Mouse (Mus musculus) skeletal muscle tissue, adult 2 months (tissue): ENCODE measurements at regions not wholly inside any gene's neighbourhood (a gene's known extent, or its start where the extent isn't known, plus 50 kb on each side); places are given as distances from the start of the nearest gene placed in this dataset.

Experiments used
- DNase-seq: peaks from one replicate; pipeline ENCODE4 v3.0.0-alpha.2; 2012; ENCODE audit warnings: low read depth, low spot score

DNA sequence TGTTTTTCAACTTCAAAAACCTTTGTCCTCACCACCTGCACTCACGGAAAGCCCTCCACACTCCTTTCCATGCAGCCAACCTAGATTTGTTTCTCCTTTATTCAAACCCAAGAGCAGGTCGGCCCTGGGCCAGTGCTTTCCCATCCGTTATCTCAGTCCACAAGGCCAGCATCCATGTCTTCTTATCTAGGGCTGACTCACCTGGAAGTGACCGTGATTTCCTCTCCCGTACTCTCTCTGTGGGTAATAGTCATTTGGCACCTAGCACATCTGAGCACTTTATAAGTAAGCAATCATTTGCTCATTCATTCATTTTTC, 106.2 kb downstream of the Rassf10 start:
- no peak for DNase-seq

DNA sequence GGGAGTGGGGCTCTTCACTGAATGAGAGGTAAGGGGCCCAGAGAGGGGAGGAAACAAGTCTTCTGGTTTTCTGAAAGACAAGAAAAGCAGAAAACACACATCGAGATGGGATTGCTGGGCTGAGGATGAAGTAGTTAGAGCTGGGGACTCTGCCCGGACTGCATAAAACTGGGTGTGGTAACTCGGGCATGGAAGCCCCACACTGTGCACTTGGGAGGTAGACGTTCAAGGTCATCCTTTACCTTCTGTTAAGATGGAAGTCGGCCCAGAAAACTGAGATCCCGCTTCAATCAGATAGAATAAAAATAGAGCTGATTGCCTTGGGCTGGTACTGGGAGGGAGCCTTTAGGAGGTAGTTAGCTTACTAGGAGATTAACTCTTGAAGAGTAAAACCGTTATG, 107.2 kb downstream of the Rassf10 start:
- DNase-seq: no peak

DNA sequence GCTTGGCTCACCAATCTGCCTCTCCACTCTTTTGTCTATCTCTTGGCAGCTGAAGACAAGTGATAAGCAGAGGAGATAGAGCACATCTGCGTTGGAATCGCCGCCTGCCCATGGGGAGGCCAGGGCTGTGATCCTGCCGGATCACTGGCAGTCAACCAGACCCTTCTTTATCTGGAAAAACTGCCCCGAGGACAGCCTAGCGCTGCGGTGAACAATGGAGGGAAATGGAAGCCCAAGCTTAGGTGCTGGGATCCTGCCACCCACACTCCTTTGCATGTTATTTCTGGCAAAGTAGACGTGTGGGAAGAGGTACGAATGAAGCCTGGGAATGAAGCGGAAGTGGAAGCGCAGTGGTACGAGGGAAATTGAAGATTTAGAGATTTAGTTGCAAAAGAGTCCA, 112.8 kb downstream of the Rassf10 start:
- peak; percentile 18 for DNase-seq

DNA sequence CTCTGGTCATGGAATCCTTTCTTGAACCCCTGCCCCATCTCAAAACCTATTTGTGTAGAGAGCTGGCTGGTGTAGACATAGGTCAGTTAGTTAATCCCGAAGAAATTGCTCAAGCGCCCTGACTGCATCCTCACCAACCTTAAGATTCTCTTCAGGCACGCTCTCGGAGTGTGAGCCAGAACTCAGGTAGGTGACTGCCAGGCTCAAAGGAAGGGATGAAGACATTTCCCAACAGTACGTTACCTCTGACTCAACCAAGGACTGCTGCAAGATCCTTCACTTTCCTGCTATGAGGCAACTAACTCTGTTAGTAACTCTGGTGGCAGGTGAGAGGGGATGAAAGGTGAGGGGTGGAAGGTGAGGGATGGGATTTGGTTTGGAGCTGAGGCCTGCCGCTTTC, 114.5 kb downstream of the Rassf10 start:
- no peak for DNase-seq

DNA sequence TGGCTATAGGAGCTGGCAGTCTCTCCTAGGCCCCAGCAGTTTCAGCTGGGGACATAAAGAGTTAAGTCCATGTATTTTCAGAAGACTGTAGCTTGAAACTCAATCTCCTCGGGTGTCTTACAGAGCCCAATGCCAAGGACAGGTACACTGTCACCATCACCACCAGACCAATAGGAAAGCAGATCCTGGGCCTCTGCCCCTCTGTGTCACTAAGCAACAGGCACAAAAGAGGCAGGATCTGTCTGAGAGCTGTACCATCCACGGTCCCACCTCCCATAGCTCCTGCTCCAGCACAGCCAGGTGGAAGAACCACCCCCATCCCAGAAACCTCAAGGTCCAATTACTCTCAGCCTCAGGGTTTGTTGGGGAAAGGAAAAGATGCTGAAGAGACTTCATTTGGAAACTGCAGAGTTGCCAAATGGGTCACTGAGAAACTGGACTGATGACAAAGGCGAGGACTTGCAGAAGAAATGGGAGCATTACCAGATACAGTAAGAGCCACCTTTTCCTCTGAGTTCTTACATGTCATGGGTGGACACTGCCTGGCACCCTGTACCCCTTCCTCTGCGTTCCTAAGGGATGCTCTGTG, 115.7 kb downstream of the Rassf10 start:
- DNase-seq: no peak

DNA sequence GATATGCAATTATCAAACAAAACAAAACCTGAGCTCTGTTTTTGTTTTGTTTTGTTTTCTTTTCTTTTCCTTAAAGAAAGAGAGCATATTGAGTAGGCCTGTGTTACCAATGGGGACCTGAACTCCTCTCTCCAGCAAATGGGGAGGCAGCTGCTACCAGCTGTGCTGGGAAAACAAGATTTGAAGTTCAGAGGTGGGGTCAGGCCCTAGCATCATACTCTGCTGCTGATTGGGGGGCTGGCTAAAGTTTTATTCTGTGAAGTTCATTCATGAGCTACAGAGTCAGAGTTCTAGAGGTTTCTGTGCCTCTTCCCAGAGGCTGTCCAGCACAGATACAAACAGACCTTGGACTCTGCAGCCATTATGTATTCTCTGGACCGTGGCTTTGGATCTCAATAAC, 117.7 kb downstream of the Rassf10 start:
- DNase-seq: no peak

DNA sequence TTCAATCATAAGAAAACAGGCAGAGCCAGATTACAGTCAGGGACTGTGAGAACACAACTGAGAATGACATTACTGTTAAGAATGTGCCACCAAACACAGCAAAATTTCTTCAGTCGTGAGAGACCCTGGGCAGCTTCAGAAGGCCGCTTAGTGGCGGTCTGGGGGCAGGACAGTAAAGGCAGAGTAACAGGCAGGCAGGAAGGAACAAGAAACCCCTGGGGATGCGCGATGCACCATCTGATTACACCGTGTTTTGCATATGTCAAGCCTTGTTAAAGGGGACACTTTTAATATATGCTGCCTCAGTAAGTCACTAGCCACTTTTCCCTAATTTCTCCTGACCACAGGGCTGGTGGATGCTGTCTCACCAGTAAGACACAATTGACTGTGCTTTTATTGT, 120.0 kb downstream of the Rassf10 start:
- no peak for DNase-seq

DNA sequence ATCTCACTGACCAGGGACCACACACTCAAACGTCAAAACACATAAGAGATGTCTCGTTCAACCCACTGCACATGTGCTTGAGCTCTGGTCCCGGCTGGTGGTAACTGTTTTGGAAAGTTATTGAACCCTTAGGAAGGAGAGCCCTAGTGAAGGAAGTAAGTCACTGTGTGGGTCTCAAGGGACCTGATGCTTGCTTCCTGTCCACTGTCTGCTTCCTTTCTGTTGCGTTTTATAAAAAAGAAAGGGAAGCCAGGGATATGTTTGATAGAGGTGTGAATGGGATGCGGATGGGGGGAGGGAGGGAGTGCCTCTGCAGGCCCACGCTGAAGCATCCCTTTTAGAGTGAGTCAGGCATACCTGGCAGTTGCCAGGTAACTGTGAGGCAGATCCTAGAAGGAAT, 121.6 kb downstream of the Rassf10 start:
- no peak for DNase-seq

DNA sequence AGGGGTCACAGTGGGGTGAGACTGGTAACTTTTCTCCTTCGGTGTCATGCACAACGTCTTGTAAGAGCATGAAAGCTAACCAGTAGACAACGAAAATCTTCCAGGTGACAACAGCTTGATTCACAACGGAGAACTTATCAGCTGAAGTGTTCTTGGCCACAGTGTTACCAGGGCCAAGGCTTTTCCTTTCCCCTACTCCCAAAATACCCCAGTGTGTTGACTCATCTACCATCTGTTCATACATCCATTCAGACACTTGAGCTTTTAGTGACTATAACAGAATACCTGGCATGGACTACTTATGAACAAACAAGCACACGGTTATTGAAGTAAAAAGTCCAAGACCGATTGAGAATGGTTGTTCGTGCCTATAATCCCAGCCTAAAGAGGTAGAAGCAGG, 122.5 kb downstream of the Rassf10 start:
- DNase-seq: no peak

DNA sequence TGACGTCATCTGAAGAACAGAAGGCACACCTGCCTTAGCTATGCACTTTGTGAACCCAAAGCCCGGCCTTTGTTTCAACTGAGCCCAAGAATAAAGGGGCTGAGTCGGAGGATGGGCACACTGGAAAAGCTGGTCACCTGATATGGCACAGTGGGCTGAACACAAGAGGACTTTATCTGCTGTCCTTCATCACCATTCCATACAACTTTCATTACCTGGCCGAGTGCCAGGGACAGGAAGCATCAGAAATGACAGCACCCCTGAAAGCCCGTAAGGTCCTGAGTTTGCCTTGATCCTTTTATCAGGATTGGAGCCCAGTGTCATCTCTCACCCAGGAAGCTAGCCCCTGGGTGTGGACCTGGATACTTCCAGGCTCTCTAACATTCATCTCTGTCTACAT, 126.1 kb upstream of the Arntl start:
- DNase-seq: no peak

DNA sequence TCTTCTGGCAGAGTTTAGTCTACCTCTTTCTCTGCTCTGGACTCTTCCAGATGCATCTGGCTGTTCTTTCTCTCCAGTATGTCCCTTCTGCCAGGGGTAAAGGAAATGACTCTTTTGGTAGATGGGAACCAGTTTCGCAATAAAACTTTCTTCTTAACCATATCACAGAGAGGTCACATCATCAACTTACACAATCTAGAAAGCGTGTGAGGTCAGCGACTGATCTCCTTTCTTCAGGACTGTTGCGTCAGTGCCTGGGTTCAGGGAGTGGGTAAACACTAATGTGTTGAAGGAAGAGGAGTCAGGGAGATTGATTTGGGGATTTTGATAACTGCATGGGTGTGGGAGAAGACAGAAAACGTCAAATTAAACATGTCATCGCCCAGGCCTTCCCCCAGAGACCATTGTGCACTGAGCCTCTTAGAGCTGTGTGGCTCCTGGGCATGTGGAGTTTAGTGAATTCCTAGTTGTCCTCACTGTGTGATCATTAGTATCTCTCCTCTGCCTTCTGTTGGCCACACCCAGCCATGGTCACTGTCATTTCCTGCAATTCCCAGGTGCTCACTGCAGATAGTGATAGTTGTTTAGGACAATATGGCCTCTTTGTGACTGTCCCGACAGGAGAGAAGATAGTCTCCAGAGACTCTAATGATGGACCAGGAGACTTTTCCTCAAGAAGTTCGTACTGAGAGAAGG, 122.2 kb upstream of the Arntl start:
- no peak for DNase-seq

DNA sequence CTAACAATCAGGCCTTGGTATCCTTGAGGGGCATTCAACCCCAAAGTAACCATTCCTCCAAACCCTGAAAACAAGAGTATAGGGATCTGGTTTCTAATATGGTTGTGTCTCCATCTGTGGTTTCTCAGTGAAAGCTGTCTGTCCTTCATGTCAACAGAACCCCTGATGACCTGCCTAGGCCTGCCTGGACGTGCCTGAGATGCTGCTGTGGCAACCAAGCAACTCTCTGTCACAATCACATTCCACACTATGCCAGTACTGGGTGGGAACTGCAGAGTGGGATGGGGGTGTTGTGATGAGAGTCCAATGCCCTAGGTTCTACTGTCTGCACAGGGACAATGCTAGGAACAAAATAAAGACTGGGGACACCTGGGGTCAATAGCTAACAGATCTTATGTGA, 121.1 kb upstream of the Arntl start:
- DNase-seq: no peak

DNA sequence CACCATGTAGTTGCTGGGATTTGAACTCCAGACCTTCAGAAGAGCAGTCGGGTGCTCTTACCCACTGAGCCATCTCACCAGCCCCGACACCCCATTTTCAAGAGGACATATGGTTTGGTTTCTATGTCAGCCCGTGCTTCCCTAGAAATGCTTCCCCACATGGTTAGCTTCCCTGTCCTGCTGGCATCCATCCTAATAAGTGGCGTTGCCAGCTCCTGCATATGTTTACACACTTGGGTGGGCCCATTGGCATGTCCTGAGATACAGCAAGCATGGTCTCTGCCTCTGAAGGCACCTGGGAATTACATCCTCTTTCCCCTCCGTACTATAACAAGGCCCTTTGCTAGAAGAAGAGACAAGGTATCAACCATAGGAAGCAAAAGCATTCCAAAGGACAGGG, 119.6 kb upstream of the Arntl start:
- DNase-seq: no peak

DNA sequence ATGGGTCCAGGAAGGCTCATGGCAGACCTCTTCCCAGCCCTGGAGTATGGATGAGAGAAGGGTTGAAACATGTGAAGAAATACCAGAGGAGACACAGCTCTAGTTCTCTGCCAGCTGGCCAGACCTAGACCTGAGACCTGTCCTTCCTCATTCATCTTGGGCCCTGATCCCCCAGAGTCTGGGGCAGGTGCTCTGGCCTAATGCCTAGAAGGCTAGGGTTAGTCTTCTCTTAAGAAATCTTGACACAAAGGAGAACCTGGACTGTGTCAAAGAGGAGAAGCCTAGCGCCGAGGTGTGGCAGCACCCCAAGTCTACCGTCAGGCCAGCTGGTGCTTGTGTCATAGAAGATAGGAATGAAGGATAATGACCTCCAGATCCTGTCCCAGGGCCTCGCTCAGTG, 118.2 kb upstream of the Arntl start:
- no peak for DNase-seq

DNA sequence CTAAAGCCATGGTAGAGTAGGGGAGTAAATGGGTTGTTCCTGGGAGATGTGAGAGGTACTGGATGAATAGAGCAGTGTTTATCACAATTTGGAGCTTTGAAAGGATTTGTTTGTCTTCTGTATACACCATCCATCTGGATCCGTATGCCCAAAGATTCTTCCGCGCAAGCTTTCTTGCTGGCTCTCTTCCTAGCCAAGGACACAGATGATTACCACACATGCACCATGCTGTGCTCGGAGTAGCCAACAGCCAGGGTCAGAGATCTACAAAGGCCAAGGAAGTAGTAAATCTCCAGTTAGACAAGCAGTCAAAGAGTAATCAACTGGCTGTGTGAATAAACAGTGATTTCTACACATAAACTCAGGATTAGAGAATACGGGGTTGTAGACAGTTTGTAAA, 113.3 kb upstream of the Arntl start:
- DNase-seq: no peak

DNA sequence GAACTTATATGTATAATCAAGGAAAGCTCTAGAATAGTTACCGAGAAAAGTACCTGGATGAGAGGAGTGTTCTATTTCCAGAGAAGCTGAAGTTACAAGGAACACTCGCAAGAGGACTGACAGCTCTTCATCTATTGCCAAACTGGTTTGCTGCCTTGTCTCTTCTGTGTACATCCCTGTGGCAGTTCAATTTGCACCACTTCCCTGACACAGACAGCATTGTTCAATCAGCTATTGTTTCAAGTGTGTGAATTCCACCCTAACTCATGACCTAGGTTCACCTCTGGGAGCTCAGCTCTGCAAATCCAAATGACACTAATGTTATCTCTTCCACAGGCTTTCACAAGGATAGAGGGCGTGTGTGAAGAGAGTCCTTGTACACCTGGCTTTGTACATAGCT, 112.2 kb upstream of the Arntl start:
- DNase-seq: no peak

DNA sequence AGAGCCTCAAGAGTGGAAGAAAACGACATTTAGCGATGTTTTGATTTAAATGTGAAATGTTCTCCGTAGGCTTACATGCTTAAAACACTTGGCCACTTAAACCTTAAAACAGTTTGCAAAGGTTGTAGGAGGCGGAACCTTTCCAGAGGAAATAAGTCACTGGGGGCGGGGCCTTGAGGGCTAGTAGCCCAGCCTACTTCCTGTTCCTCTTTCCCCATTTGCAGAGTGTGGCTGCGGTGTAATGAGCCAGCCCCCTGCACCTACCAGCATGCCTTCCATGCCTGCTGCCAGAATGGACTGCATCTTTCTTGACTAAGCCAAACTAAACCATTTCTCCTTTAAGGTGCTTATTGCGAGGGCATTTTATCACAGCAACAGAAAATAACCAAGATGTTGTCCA, 103.0 kb upstream of the Arntl start:
- DNase-seq: no peak

DNA sequence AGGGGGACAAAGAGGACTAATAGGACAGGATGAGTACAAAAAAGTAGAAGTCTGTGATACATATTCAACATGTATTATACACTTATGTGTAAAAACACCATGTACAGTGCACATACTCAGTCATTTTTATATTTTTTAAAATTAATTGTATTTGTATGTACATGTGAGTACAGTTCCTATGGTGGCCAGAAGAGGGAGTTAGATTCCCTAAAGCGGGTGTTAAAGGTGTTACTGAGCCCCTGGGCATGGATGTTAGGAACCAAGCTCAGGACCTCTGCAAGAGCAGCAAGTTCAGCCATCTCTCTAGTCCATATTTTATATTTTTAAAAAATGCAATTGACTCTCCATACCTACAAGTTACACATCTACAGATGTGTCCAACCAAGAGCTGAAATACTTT, 101.9 kb upstream of the Arntl start:
- DNase-seq: no peak

DNA sequence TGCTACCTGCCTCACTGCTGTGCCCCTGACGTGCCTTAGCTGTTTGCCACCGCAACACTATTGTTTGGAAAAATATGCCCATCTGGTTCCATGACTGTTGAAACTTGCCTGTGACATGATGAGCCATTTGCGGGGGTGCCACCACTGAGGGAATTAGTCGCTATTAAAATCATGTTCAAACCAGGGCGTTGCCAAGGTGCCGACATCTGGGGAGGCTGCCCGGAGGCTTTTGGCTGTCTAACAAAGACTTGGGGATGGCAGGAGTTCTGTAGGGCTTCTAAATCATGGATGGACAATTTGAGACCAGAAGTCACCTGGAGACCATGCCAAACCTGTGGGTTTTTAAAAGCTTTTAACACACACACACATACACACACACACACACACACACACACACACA, 100.5 kb upstream of the Arntl start:
- DNase-seq: no peak

DNA sequence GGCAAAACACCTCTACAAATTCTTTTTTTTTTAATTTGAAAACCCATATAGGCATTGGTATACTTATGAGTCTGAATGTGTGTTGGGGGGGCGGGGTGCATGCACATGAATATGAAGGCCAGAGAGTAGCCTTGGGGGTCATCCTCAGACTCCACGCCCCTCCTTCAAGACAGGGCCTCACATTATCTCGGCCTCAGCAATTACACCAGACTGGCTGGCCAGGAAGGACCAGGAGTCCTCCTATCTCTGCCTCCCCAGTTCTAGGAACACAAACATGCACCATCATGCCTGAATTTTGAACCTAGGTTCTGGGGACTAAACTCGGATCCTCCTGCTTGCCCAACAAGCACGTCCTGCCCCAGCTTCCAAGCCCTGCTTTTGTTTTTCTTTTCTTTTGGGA, 99.3 kb upstream of the Arntl start:
- no peak for DNase-seq

DNA sequence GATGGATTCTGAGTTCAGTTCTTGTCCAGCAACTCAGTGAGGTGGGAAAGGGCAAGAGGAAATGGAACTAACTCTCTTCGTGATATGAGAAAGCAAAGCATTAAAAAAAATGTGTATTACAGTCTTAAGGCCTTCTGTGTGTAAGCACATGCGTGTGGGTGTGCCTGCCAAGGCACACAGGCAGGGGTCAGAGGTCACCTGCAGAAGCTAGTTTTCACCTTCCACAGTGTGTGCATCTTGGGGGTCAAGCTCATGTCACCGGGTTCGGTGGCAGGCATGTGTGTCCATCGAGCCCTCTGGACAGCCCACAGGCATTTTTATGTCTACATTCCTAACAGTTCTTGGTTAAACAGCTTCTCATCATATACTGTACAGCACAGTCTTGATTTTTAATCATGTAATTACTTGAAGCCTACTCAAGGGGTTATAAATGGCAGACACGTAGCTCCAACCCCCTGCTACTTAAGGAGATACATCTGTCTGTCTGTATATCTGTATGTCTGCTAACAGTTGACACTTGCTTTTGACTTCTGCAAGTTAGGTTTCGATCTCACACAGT, 98.7 kb upstream of the Arntl start:
- DNase-seq: no peak

DNA sequence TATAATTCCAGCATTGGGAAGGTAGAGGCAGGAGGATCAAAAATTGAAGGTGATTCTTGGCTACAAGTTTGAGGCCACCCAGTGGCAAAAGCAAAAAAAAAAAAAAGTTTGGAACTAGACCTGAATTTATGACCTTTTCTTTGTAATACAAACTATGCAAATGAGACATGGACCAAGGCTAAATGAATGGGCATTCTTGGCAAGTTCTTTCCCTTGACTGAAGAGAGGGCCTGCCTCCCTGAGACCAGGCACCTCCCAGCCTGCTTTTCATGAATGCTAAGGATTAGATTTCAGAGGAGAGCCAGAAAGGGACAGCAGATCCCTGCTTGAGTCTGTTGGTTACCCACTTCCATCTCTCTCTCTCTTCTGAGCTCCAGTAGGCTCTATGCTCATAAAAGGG, 97.8 kb upstream of the Arntl start:
- DNase-seq: no peak

DNA sequence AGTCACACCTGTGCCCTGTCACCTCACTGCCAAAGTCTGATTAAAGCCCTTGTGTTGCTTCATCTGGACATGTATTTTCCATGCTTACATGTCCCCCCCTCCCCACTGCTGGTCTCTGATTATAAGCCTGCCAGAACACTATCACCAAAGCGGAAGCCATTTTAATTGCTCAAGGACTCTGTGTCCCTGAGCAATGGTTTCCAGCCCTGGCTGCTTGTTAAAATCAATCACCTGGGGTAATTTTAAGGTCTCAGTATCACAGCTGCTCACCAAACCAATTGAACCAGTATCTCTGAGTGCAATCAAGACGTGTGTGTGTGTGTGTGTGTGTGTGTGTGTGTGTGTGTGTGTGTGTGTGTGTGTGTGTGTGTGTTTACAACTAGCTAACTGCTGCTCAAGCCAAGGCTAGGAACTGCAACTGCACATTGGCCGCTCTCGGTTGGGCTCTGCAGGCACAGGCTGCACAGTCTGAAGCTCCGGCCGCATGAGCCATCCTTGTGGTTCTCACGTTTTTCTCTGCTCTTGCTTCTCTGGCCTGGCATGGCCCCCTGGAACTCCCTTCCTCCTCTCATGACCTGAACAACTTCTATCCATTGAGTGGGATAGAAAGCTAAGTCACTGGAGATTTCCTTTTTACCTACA, 96.3 kb upstream of the Arntl start:
- DNase-seq: no peak
